Mouse (Mus musculus) Patski (cell line): ENCODE results near the gene Hhipl1. TPM values are rescaled to one million over a fixed set of nuclear protein-coding genes. Genes with fewer than 3 reads are reported as not detected.

Experiments
- ATAC-seq: fragments of 100-300 bp; one replicate; pipeline ENCODE4 v1.8.0; 2021
- CTCF ChIA-PET: fragments of 350-600 bp; sonication (Branson Sonifier 250); formaldehyde crosslinking; loops from one replicate; lab custom pipeline; 2022; ENCODE audit warnings: inconsistent platforms; lab: Charles Lee
- POLR2A ChIA-PET: fragments of 350-600 bp; sonication (Branson Sonifier 250); formaldehyde crosslinking; loops from one replicate; lab custom pipeline; 2022; ENCODE audit warnings: antibody characterized with exemption, inconsistent platforms; lab: Charles Lee
- DNase-seq: peaks from one replicate; pipeline ENCODE4 v3.0.0-alpha.2; 2011; ENCODE audit warnings: low read depth, low spot score
- H3K27me3 ChIP-seq: fragments of 371-371 bp; one replicate; pipeline ENCODE4 v1.5.1; 2021
- CTCF ChIP-seq: fragments of 100-300 bp; IDR thresholded peaks from one replicate; pipeline ENCODE4 v1.5.1; 2021
- in situ Hi-C: fragments of 300-500 bp; cut with MboI; formaldehyde crosslinking; loops from 3 replicates; pipeline ENCODE4 v1.11.1; 2018; ENCODE audit warnings: low pct_unique_long_range_greater_than_20kb, mixed read lengths
- polyA plus RNA-seq: library from polyadenylated mRNA; unstranded; gene quantifications from one replicate; pipeline ENCODE4 v1.2.3, GENCODE M21; 2021

Gene Hhipl1
- polyA plus RNA-seq: 2.7 TPM

GRCm38 (mm10) chr12:108305812-108306794, at the start of gene Hhipl1:
TSS of gene Hhipl1 (plus strand) at chr12:108306270.
- POLR2A ChIA-PET: no interaction called here
- ATAC-seq: no peak
- CTCF ChIA-PET: no interaction called here
- H3K27me3 ChIP-seq: no peaks in the 10 kb centered on the region
- no peak for DNase-seq
- in situ Hi-C loops: no loop called here
- TF ChIP-seq CTCF: no peak

- no peak for TF ChIP-seq CTCF
- ChIA-PET POLR2A (no interaction called here), CTCF (no interaction called here)
- DNase-seq: no peak
- in situ Hi-C loops: no loop called here
- H3K27me3 ChIP-seq: no peaks in the 10 kb centered on the region
- no peak for ATAC-seq
Measured at GRCm38 (mm10) chr12:108256734-108257133, 49.3 kb upstream of the Hhipl1 start.

DNA sequence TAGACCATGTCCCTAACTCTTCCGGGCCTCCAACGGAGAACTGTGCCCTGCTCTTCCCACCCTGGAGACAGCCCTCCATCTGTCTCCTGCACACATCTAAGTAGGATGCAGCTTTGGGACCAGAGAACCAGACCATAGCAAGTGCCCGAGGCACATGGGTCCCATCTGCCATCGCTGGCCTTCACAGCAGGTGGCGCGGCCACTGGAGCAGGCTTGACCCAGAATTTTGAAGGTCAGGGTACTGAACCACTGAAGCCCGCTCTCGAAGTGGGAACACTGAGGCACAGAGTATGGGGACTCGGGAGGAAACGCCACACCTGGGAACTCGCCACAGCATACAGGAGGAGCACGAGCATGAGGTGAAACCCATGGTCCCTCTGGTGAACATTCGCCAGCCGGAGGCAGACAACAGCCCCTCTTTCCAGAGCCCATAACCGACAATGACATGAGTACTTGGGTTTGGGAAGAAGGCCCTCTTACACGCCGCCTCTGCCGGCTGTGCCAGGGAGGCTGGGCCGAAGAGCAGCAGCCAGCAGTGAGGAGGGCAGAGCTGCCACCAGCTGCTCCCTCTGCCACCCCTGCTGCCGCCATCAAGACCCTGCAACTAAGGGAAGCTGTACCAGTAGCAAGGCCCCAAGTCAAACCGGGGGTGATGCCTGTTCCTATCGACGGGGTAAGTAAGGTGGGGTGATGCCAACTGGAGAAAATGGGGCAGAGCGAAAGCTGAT, 46.6 kb upstream of the Hhipl1 start:
- no peak for TF ChIP-seq CTCF
- H3K27me3 ChIP-seq: no peaks in the 10 kb centered on the region
- ATAC-seq (no peak), DNase-seq (no peak)
- CTCF ChIA-PET: no interaction called here
- in situ Hi-C loops: no loop called here
- POLR2A ChIA-PET: no interaction called here

GRCm38 (mm10) chr12:108260950-108261349, 45.1 kb upstream of the Hhipl1 start:
- no peak for TF ChIP-seq CTCF
- DNase-seq: no peak
- in situ Hi-C loops: no loop called here
- ChIA-PET CTCF (no interaction called here), POLR2A (no interaction called here)
- H3K27me3 ChIP-seq: no peaks in the 10 kb centered on the region
- no peak for ATAC-seq

DNA sequence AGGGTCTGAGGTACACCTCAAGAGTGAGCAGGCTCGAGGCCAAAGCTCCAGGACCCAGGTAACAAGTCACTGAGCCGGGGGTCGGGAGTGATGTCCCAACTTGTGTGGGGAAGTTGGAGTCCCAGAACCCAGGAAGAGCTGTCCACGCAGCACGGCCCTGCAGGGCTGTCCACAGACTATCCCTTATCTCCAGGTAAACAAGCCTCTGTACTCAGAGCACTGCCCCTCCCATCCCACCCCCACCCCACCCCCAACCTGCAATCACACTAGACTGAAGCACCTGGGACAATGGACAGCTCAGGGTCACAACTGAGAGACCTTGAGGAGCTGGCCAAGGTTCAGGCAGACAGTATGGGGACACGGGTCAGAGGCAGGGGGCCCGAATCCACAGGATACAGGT, 41.2 kb upstream of the Hhipl1 start:
- in situ Hi-C loops: no loop called here
- POLR2A ChIA-PET: no interaction called here
- ATAC-seq (no peak), DNase-seq (no peak)
- CTCF ChIA-PET: no interaction called here
- no peaks in the 10 kb centered on the region for H3K27me3 ChIP-seq
- TF ChIP-seq CTCF: no peak

GRCm38 (mm10) chr12:108265831-108266619, 40.0 kb upstream of the Hhipl1 start:
- DNase-seq: no peak
- no peak for ATAC-seq

DNA sequence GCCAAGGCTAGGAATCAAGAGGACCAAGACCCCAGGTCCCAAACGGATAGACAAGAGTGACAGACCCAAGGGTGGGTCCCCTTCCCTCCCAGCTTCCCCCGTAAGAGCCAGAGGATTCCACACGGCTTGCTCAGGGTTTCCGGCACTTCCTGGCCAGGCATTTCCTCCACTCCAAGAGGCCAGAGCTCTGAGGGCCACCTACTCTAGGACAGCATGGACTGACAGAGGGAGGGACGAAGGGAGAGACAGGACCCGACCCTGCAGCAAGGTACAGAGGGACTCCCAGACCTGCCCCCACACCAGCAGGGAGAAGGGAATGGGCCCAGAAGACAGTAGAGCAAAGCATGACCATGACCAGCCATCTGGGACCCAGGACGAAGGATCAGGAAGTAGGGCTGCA, 38.4 kb upstream of the Hhipl1 start:
- in situ Hi-C loops: no loop called here
- CTCF ChIA-PET: no interaction called here

More at GRCm38 (mm10) chr12:108265831-108266619, 40.0 kb upstream of the Hhipl1 start:
- POLR2A ChIA-PET: no interaction called here
- no peaks in the 10 kb centered on the region for H3K27me3 ChIP-seq
- in situ Hi-C loops: no loop called here
- CTCF ChIA-PET: interaction anchor here (1.6 kb wide), 1 partner anchor 48 kb away, joined by 5 read pairs; no protein-coding TSS in a partner anchor
- no peak for TF ChIP-seq CTCF

GRCm38 (mm10) chr12:108268970-108269369, 37.1 kb upstream of the Hhipl1 start:
- no peaks in the 10 kb centered on the region for H3K27me3 ChIP-seq
- ATAC-seq: no peak
- DNase-seq: no peak
- no peak for TF ChIP-seq CTCF
- ChIA-PET POLR2A (no interaction called here), CTCF (interaction anchor here (1.5 kb wide), 1 partner anchor 43 kb away, joined by 3 read pairs; no protein-coding TSS in a partner anchor)
- in situ Hi-C loops: no loop called here

More for the DNA sequence above, 38.4 kb upstream of the Hhipl1 start:
- H3K27me3 ChIP-seq: no peaks in the 10 kb centered on the region
- no peak for ATAC-seq
- no peak for TF ChIP-seq CTCF
- no peak for DNase-seq
- POLR2A ChIA-PET: no interaction called here

- no peak for ATAC-seq
- no peaks in the 10 kb centered on the region for H3K27me3 ChIP-seq
- ChIA-PET POLR2A (interaction anchor here (0.6 kb wide), 1 partner anchor 62 kb away, joined by 4 read pairs; no protein-coding TSS in a partner anchor), CTCF (interaction anchor here (1.5 kb wide), 1 partner anchor 44 kb away, joined by 3 read pairs; no protein-coding TSS in a partner anchor)
- DNase-seq: no peak
- no peak for TF ChIP-seq CTCF
- in situ Hi-C loops: no loop called here
Measured at GRCm38 (mm10) chr12:108269699-108270098, 36.4 kb upstream of the Hhipl1 start.
